Mouse (Mus musculus): ENCODE results near the gene Bahd1. TPM values are rescaled to one million over a fixed set of nuclear protein-coding genes. Genes with fewer than 3 reads are reported as not detected.

The Bahd1 gene
- total and polyA plus RNA-seq, 2 experiments = 2.3 to 6.3 TPM

- Histone ChIP-seq H3K79me2 (ENCODE audit: control insufficient read depth, insufficient read depth, low read length) (no peaks in the 10 kb centered on the region), H3K36me3 (ENCODE audit: control insufficient read depth, insufficient read depth, low read length) (no peaks in the 10 kb centered on the region), H3K27me3 (ENCODE audit: control insufficient read depth, insufficient read depth, low read length) (no peaks in the 10 kb centered on the region), H3K9ac (ENCODE audit: low read depth, low read length) (no peak overlapping the region), H3K4me3 (ENCODE audit: insufficient read depth, low read depth, low read length) (no peak overlapping the region), H3K27ac (replicated peaks; ENCODE audit: insufficient read depth, low read depth, low read length) (no peak overlapping the region), H3K4me1 (ENCODE audit: control insufficient read depth, insufficient read depth, low read length) (no peaks in the 10 kb centered on the region)
- no peak for DNase-seq (ENCODE audit: extremely low read depth, low read depth, low spot score)
- 67% methylated on average over 5 of the region's 5 CpGs for WGBS
- TF ChIP-seq POLR2A (IDR thresholded peaks at IDR 0.05; ENCODE audit: extremely low read depth, insufficient read depth, low read length) (no peak), CTCF (IDR thresholded peaks at IDR 0.05; ENCODE audit: low read depth, low read length) (no peak)
These were observed 56.3 kb downstream of the Bahd1 start for GRCm38 (mm10) chr2:118956497-118956896.

DNA sequence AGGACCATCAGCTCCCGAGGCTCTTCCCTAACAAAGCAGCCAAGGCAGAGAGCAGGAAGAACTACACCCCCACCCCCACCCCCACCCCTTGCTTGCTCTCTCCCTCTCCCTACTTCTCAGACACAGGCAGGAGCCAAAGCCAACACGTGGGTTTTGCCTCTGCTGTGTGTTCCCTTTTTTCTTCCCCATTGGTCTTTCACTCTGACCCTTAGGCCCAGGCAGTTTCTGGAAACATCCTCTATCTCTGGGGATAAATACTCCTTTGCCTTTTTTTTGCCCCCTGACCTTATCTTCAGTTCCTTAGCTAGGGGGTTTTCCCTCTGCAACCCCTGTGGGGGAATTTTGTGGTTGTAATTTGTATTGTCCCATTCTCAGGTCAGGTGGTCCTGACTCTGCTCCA lies 59.5 kb downstream of the Bahd1 start:
- 45% methylated on average over 2 of the region's 2 CpGs for WGBS
- H3K79me2 ChIP-seq (ENCODE audit: control insufficient read depth, insufficient read depth, low read length) = no peaks in the 10 kb centered on the region
- no peaks in the 10 kb centered on the region for H3K4me1 ChIP-seq (ENCODE audit: control insufficient read depth, insufficient read depth, low read length)
- no peaks in the 10 kb centered on the region for H3K36me3 ChIP-seq (ENCODE audit: control insufficient read depth, insufficient read depth, low read length)
- no peak for DNase-seq (ENCODE audit: extremely low read depth, low read depth, low spot score)
- no peaks in the 10 kb centered on the region for H3K27me3 ChIP-seq (ENCODE audit: control insufficient read depth, insufficient read depth, low read length)
- no peak overlapping the region for H3K9ac ChIP-seq (ENCODE audit: low read depth, low read length)
- TF ChIP-seq CTCF (IDR thresholded peaks at IDR 0.05; ENCODE audit: low read depth, low read length) (no peak), POLR2A (IDR thresholded peaks at IDR 0.05; ENCODE audit: extremely low read depth, insufficient read depth, low read length) (no peak)
- no peak overlapping the region for H3K27ac ChIP-seq (replicated peaks; ENCODE audit: insufficient read depth, low read depth, low read length)
- H3K4me3 ChIP-seq (ENCODE audit: insufficient read depth, low read depth, low read length) = no peak overlapping the region

GRCm38 (mm10) chr2:118960413-118960812 lies 60.2 kb downstream of the Bahd1 start:
- TF ChIP-seq CTCF (IDR thresholded peaks at IDR 0.05; ENCODE audit: low read depth, low read length) (no peak), POLR2A (IDR thresholded peaks at IDR 0.05; ENCODE audit: extremely low read depth, insufficient read depth, low read length) (no peak)
- Histone ChIP-seq H3K9ac (ENCODE audit: low read depth, low read length) (no peak overlapping the region), H3K4me1 (ENCODE audit: control insufficient read depth, insufficient read depth, low read length) (no peaks in the 10 kb centered on the region), H3K27ac (replicated peaks; ENCODE audit: insufficient read depth, low read depth, low read length) (no peak overlapping the region), H3K4me3 (ENCODE audit: insufficient read depth, low read depth, low read length) (no peak overlapping the region), H3K36me3 (ENCODE audit: control insufficient read depth, insufficient read depth, low read length) (no peaks in the 10 kb centered on the region), H3K79me2 (ENCODE audit: control insufficient read depth, insufficient read depth, low read length) (no peaks in the 10 kb centered on the region), H3K27me3 (ENCODE audit: control insufficient read depth, insufficient read depth, low read length) (no peaks in the 10 kb centered on the region)
- 82% methylated on average over 2 of the region's 2 CpGs for WGBS
- DNase-seq (ENCODE audit: extremely low read depth, low read depth, low spot score) = no peak

DNA sequence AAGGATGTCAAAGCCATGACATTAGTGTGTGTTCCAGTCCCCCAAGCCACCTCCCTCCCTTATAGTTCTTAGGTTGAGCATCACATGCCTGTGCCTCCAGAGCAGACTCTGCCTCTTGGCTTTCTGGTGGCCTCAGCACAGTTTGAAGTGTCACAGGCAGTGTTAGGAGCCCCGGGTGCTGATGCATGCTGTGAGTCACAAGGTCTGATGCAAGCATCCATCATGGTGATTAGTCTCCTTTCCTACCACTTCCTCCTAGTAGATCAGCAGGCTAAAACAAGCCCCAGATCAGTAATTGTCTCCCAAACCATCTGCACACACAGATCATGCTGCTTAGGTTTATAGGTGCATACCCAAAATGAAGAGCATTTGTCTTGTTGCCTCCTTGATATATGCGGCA lies 61.4 kb downstream of the Bahd1 start:
- 63% methylated on average over 2 of the region's 2 CpGs for WGBS
- Histone ChIP-seq H3K27me3 (ENCODE audit: control insufficient read depth, insufficient read depth, low read length) (no peaks in the 10 kb centered on the region), H3K36me3 (ENCODE audit: control insufficient read depth, insufficient read depth, low read length) (no peaks in the 10 kb centered on the region), H3K27ac (replicated peaks; ENCODE audit: insufficient read depth, low read depth, low read length) (no peak overlapping the region), H3K4me1 (ENCODE audit: control insufficient read depth, insufficient read depth, low read length) (no peaks in the 10 kb centered on the region), H3K9ac (ENCODE audit: low read depth, low read length) (no peak overlapping the region), H3K4me3 (ENCODE audit: insufficient read depth, low read depth, low read length) (no peak overlapping the region), H3K79me2 (ENCODE audit: control insufficient read depth, insufficient read depth, low read length) (no peaks in the 10 kb centered on the region)
- no peak for TF ChIP-seq CTCF (IDR thresholded peaks at IDR 0.05; ENCODE audit: low read depth, low read length)
- no peak for TF ChIP-seq POLR2A (IDR thresholded peaks at IDR 0.05; ENCODE audit: extremely low read depth, insufficient read depth, low read length)
- peak; percentile 13 for DNase-seq (ENCODE audit: extremely low read depth, low read depth, low spot score)

DNA sequence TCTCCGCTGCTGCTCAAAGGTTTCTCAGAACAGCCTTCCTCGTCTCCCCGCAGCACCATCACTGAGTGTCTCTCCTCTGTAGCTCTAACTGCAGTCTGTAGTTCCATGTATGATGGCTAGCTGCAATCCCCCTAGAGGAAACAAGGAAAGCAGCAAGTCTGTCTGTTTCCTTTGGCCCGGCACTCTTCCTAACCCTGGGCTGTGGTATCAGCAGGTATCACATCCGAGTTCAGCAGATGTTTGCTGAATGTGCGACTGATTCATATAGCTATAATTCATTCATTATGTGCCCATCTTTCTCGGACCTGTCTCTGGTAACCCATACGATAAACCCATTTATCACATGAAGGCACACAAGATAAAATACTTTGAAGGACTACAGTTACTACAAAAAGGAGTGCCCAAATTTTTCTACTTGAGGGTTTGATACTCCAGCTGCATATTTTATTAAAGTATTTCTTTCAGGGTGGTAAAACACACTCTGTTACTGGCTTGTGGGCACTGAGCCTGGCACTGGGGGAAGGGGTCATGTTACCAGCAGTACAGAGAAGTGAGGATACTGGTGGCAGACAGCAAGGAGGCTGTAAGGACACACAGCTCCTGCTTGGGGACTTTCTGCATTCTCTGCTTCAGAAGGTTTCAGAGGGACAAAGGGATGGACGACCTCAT lies 63.0 kb downstream of the Bahd1 start:
- H3K27me3 ChIP-seq (ENCODE audit: control insufficient read depth, insufficient read depth, low read length) = no peaks in the 10 kb centered on the region
- H3K4me3 ChIP-seq (ENCODE audit: insufficient read depth, low read depth, low read length) = no peak overlapping the region
- no peak for TF ChIP-seq CTCF (IDR thresholded peaks at IDR 0.05; ENCODE audit: low read depth, low read length)
- no peak for TF ChIP-seq POLR2A (IDR thresholded peaks at IDR 0.05; ENCODE audit: extremely low read depth, insufficient read depth, low read length)
- H3K36me3 ChIP-seq (ENCODE audit: control insufficient read depth, insufficient read depth, low read length) = no peaks in the 10 kb centered on the region
- H3K4me1 ChIP-seq (ENCODE audit: control insufficient read depth, insufficient read depth, low read length) = no peaks in the 10 kb centered on the region
- no peak overlapping the region for H3K27ac ChIP-seq (replicated peaks; ENCODE audit: insufficient read depth, low read depth, low read length)
- H3K79me2 ChIP-seq (ENCODE audit: control insufficient read depth, insufficient read depth, low read length) = no peaks in the 10 kb centered on the region
- DNase-seq (ENCODE audit: extremely low read depth, low read depth, low spot score) = no peak
- WGBS = 74% methylated on average over 9 of the region's 9 CpGs
- H3K9ac ChIP-seq (ENCODE audit: low read depth, low read length) = no peak overlapping the region

GRCm38 (mm10) chr2:118963676-118964012 lies 63.5 kb downstream of the Bahd1 start:
- no peak overlapping the region for H3K27ac ChIP-seq (replicated peaks; ENCODE audit: insufficient read depth, low read depth, low read length)
- H3K36me3 ChIP-seq (ENCODE audit: control insufficient read depth, insufficient read depth, low read length) = no peaks in the 10 kb centered on the region
- H3K79me2 ChIP-seq (ENCODE audit: control insufficient read depth, insufficient read depth, low read length) = no peaks in the 10 kb centered on the region
- H3K4me1 ChIP-seq (ENCODE audit: control insufficient read depth, insufficient read depth, low read length) = no peaks in the 10 kb centered on the region
- H3K9ac ChIP-seq (ENCODE audit: low read depth, low read length) = no peak overlapping the region
- H3K4me3 ChIP-seq (ENCODE audit: insufficient read depth, low read depth, low read length) = no peak overlapping the region
- TF ChIP-seq CTCF (IDR thresholded peaks at IDR 0.05; ENCODE audit: low read depth, low read length) (no peak), POLR2A (IDR thresholded peaks at IDR 0.05; ENCODE audit: extremely low read depth, insufficient read depth, low read length) (no peak)
- DNase-seq (ENCODE audit: extremely low read depth, low read depth, low spot score) = no peak
- H3K27me3 ChIP-seq (ENCODE audit: control insufficient read depth, insufficient read depth, low read length) = no peaks in the 10 kb centered on the region
- WGBS = 72% methylated on average over 7 of the region's 7 CpGs
